Comparison of ENCODE assay signal across 21 mouse cellular contexts in the genomic region with DNA sequence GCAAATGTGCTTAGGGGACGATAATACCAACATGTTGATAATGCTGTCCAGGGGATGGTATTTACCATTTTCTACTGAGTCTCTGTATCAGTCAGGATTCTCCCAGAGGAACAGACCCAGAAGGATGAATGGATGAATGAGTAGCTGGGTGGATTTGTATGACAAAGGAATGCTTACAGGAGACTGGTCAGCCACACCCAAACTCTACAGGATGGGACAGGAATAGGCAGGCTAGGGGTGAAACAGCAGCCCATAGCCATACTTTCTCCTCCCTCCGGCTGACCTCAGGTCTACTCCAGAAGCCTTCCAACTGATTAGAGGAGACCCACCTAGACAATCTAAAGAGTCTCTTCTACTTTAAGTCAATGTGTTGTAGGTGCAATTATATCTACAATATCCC. TPM values are rescaled to one million over a fixed set of nuclear protein-coding genes. Genes with fewer than 3 reads are reported as not detected.
DNase-seq lines count a peak whose midpoint lies in the region; ATAC-seq and TF ChIP-seq lines count a peak whose summit lies in the region.
"Had no signal": no experiment of that assay in that cellular context is flagged by ENCODE, and none has a peak within 500 bp of the region (broad histone marks: within the 10 kb centered on the region; RNA-seq: fewer than 3 reads in every experiment).

No protein-coding gene starts in this region.

- no peaks in the 10 kb centered on the region for H3K27me3 ChIP-seq in ES-Bruce4 (ENCODE audit: control insufficient read depth, insufficient read depth, low read length, poor library complexity, severe bottlenecking)
- H3K27me3 ChIP-seq: embryonic facial prominence, embryonic 12.5 days; forebrain, embryonic 13.5 days; forebrain, embryonic 15.5 days had no signal

- H3K27ac ChIP-seq in ES-Bruce4 (ENCODE audit: insufficient read depth, low read length): no peak overlapping the region
- H3K27ac ChIP-seq: embryonic facial prominence, embryonic 10.5 days; embryonic facial prominence, embryonic 12.5 days; forebrain, embryonic 13.5 days; forebrain, embryonic 15.5 days had no signal

- TF ChIP-seq POLR2A in ES-Bruce4 (IDR thresholded peaks at IDR 0.05; ENCODE audit: insufficient read depth, low read length): no peak

- no peak overlapping the region for H3K4me3 ChIP-seq in ES-Bruce4 (ENCODE audit: low read depth, low read length)
- H3K4me3 ChIP-seq: embryonic facial prominence, embryonic 10.5 days; embryonic facial prominence, embryonic 12.5 days; forebrain, embryonic 13.5 days; forebrain, embryonic 15.5 days had no signal

- H3K4me1 ChIP-seq in ES-Bruce4 (ENCODE audit: control insufficient read depth, insufficient read depth, low read length): no peaks in the 10 kb centered on the region
- H3K4me1 ChIP-seq: embryonic facial prominence, embryonic 10.5 days; forebrain, embryonic 13.5 days; forebrain, embryonic 15.5 days had no signal

- TF ChIP-seq CTCF in ES-Bruce4 (IDR thresholded peaks at IDR 0.05; ENCODE audit: low read depth, low read length): no peak

- peak; percentile 76 for TF ChIP-seq EP300 in ES-Bruce4 (IDR thresholded peaks at IDR 0.05; ENCODE audit: insufficient read depth, low read depth, low read length)

- DNase-seq in ES-CJ7 (ENCODE audit: low read depth, low spot score) (peak; percentile 92), WW6 (ENCODE audit: low read depth, low spot score) (peak; percentile 38)
- no peak for DNase-seq in kidney, adult 9 months
- no peak for DNase-seq in lung, postnatal 4 days
- DNase-seq: adrenal gland, adult 8-10 months; adrenal gland, postnatal 14 days; adrenal gland, postnatal 36 days; cerebellum, adult 11-12 months; cerebellum, adult 2 months; cerebellum, adult 9-10 months; cerebellum, postnatal 10 days; cerebellum, postnatal 25 days; forebrain, postnatal 0 days had no signal

- H3K36me3 ChIP-seq in ES-Bruce4 (ENCODE audit: control insufficient read depth, insufficient read depth, low read length, poor library complexity, severe bottlenecking): no peaks in the 10 kb centered on the region
- H3K36me3 ChIP-seq: embryonic facial prominence, embryonic 10.5 days; embryonic facial prominence, embryonic 12.5 days; forebrain, embryonic 15.5 days had no signal

- H3K9me3 ChIP-seq in ES-Bruce4 (replicated peaks; ENCODE audit: control insufficient read depth, insufficient read depth, low read length, poor library complexity, severe bottlenecking): no peaks in the 10 kb centered on the region
- H3K9me3 ChIP-seq: embryonic facial prominence, embryonic 10.5 days; embryonic facial prominence, embryonic 12.5 days; forebrain, embryonic 13.5 days; forebrain, embryonic 15.5 days had no signal

- H3K9ac ChIP-seq in ES-Bruce4 (ENCODE audit: low read depth, poor library complexity, severe bottlenecking): no peak overlapping the region
- H3K9ac ChIP-seq: embryonic facial prominence, embryonic 12.5 days; forebrain, embryonic 13.5 days; forebrain, embryonic 15.5 days; forebrain, postnatal 0 days had no signal

- no peak for ATAC-seq in inflammation-experienced regulatory T-cells, adult 6 months
- ATAC-seq: activated CD4-positive, CD25-positive, alpha-beta regulatory T cell, adult 4 months; forebrain, embryonic 13.5 days; forebrain, embryonic 15.5 days; forebrain, postnatal 0 days had no signal

RNA-seq across cellular contexts. Expression of a gene that starts 9.0 kb away (rescaled TPM):
- not detected in 2 replicates for polyA plus RNA-seq in ES-Bruce4 (2011; ENCODE audit: insufficient read depth, insufficient read length, low read depth, missing spikeins)
- polyA plus RNA-seq in inflammation-experienced regulatory T-cells, adult 6 months (2017; shearing (Covaris generic)): not detected
- polyA plus RNA-seq: activated CD4-positive, CD25-positive, alpha-beta regulatory T cell, adult 4 months; forebrain, embryonic 11.5 days; forebrain, embryonic 13.5 days; forebrain, embryonic 15.5 days; forebrain, postnatal 0 days had no signal

Comparison
In these comparisons a context has a peak if more than half of its experiments do, and no peak if none do; other contexts are left out.
1. DNase-seq: peak in ES-CJ7 (single experiment) and WW6 (single experiment); none in kidney, adult 9 months (single experiment) and lung, postnatal 4 days (0 of 2).